Mouse (Mus musculus) Muller cell, postnatal 12 days (primary cell): ENCODE measurements around the gene Trmt2a.

Source experiments
- DNase-seq: peaks from one replicate; pipeline ENCODE4 v3.0.0-alpha.2; 2015; ENCODE audit errors: inconsistent ontology term

Gene Trmt2a

GRCm38 (mm10) chr16:18248433-18249363, at the start of gene Trmt2a, which contains the start of gene Ranbp1:
TSS of gene Trmt2a (plus strand) at chr16:18248679.
TSS of gene Ranbp1 (minus strand) at chr16:18248732.
- peak; percentile 99 for DNase-seq

- no peak for DNase-seq
Observed at GRCm38 (mm10) chr16:18200062-18200461, 48.4 kb upstream of the Trmt2a start.

- DNase-seq: no peak
Observed at GRCm38 (mm10) chr16:18201620-18202019, 46.9 kb upstream of the Trmt2a start.

GRCm38 (mm10) chr16:18202061-18202460, 46.4 kb upstream of the Trmt2a start:
- no peak for DNase-seq

GRCm38 (mm10) chr16:18203430-18204091, 44.9 kb upstream of the Trmt2a start:
- DNase-seq: no peak

- DNase-seq: peak; percentile 37
Observed at GRCm38 (mm10) chr16:18210701-18211416, 37.6 kb upstream of the Trmt2a start.

GRCm38 (mm10) chr16:18211417-18212171, 36.9 kb upstream of the Trmt2a start:
- DNase-seq: peak; percentile 86

- DNase-seq: no peak
Observed at GRCm38 (mm10) chr16:18213689-18214088, 34.8 kb upstream of the Trmt2a start.

- DNase-seq: no peak
Observed at GRCm38 (mm10) chr16:18214858-18215257, 33.6 kb upstream of the Trmt2a start.

- no peak for DNase-seq
Observed at GRCm38 (mm10) chr16:18217579-18217978, 30.9 kb upstream of the Trmt2a start, which contains the start of gene Ccdc188. TSS of gene Ccdc188 (plus strand) at chr16:18217879.

- DNase-seq: no peak
Observed at GRCm38 (mm10) chr16:18218580-18218996, 29.9 kb upstream of the Trmt2a start.

GRCm38 (mm10) chr16:18220001-18220400, 28.5 kb upstream of the Trmt2a start:
- DNase-seq: no peak

GRCm38 (mm10) chr16:18220856-18221542, 27.5 kb upstream of the Trmt2a start:
- DNase-seq: no peak

GRCm38 (mm10) chr16:18221543-18221898, 27.0 kb upstream of the Trmt2a start:
- DNase-seq: no peak

- DNase-seq: no peak
Observed at GRCm38 (mm10) chr16:18222188-18222587, 26.3 kb upstream of the Trmt2a start.

- DNase-seq: no peak
Observed at GRCm38 (mm10) chr16:18227187-18227586, 21.3 kb upstream of the Trmt2a start.

- DNase-seq: no peak
Observed at GRCm38 (mm10) chr16:18227897-18228422, 20.5 kb upstream of the Trmt2a start.

- DNase-seq: no peak
Observed at GRCm38 (mm10) chr16:18228856-18229255, 19.6 kb upstream of the Trmt2a start.

- DNase-seq: peak; percentile 58
Observed at GRCm38 (mm10) chr16:18229622-18230021, 18.9 kb upstream of the Trmt2a start.

GRCm38 (mm10) chr16:18230617-18231016, 17.9 kb upstream of the Trmt2a start:
- DNase-seq: no peak
